Mouse (Mus musculus) mammary gland, adult 2 months (tissue): ENCODE results near the gene Snx13. TPM values are rescaled to one million over a fixed set of nuclear protein-coding genes. Genes with fewer than 3 reads are reported as not detected.

Experiments
- polyA plus RNA-seq: library from polyadenylated mRNA; depleted of rRNA; stranded (reverse); fragments of >200 nt; gene quantifications from 2 replicates; pipeline ENCODE4 v1.2.3, GENCODE M21; 2012; ENCODE audit warnings: low replicate concordance; rRNA removed

The Snx13 gene
- 4.0 and 9.7 TPM in 2 replicates for polyA plus RNA-seq

GRCm38 (mm10) chr12:35046999-35047319, at the start of gene Snx13:
TSS of gene Snx13 (plus strand) at chr12:35047186.

Other genes with a start within 250 kb of the Snx13 start
- 3.9 and 5.4 TPM in 2 replicates for gene Hdac9, start 130.1 kb upstream of the Snx13 start, polyA plus RNA-seq
- not detected in 2 replicates for gene Prps1l1, start 62.4 kb upstream of the Snx13 start, polyA plus RNA-seq